Mouse (Mus musculus) heart, postnatal 25 days (tissue): ENCODE measurements around the gene Rhox2c. TPM values are rescaled to one million over a fixed set of nuclear protein-coding genes. Genes with fewer than 3 reads are reported as not detected.
"Not testable (repeated sequence)": the region's sequence is repeated elsewhere in the genome, so short reads cannot be mapped to it uniquely, and the experiment has no call there.

Experiments used
- DNase-seq: peaks from one replicate; pipeline ENCODE4 v3.0.0; 2022; ENCODE audit warnings: low spot score
- intact Hi-C: fragments of 180-260 bp; cut with DNase I; formaldehyde crosslinking; loops from one replicate; pipeline ENCODE4 v1.15.1; 2025
- total RNA-seq, 2 experiments: library from RNA; stranded (reverse); gene quantifications; 2 replicates each; pipeline ENCODE4 v1.2.3; 2021

Rhox2c gene
- not detected for total RNA-seq

GRCm38 (mm10) chrX:37453380-37453779 is at the start of gene Rhox2c:
Gene Rhox2c, plus strand, starts transcription at chrX:37453680.
- intact Hi-C loops, DNase-seq: not testable (repeated sequence)

- intact Hi-C loops, DNase-seq: not testable (repeated sequence)
These were observed 41.7 kb upstream of the Rhox2c start, which contains the start of gene Rhox2b for GRCm38 (mm10) chrX:37411767-37412166. Gene Rhox2b, plus strand, starts transcription at chrX:37412067.

- intact Hi-C loops, DNase-seq: not testable (repeated sequence)
These were observed 21.3 kb upstream of the Rhox2c start, which contains the start of gene Rhox4b for GRCm38 (mm10) chrX:37432194-37432593. Gene Rhox4b, plus strand, starts transcription at chrX:37432494.

- intact Hi-C loops, DNase-seq: not testable (repeated sequence)
These were observed 4.8 kb downstream of the Rhox2c start, which contains the start of gene Rhox3c for GRCm38 (mm10) chrX:37458285-37458684. Gene Rhox3c, plus strand, starts transcription at chrX:37458585.

GRCm38 (mm10) chrX:37480037-37480436 is 26.6 kb downstream of the Rhox2c start, which contains the start of gene Rhox4c:
Gene Rhox4c, plus strand, starts transcription at chrX:37480337.
- DNase-seq, intact Hi-C loops: not testable (repeated sequence)

- DNase-seq, intact Hi-C loops: not testable (repeated sequence)
These were observed 60.6 kb downstream of the Rhox2c start, which contains the start of gene Rhox4d for GRCm38 (mm10) chrX:37514059-37514458. Gene Rhox4d, plus strand, starts transcription at chrX:37514359.

Other genes with a start within 250 kb of the Rhox2c start
- gene Gm9, start 242.6 kb upstream of the Rhox2c start, total RNA-seq: not detected
- not detected for gene Rhox1, start 231.4 kb upstream of the Rhox2c start, total RNA-seq
- not detected for gene Rhox2a, start 208.7 kb upstream of the Rhox2c start, total RNA-seq
- not detected for gene Rhox3a, start 203.8 kb upstream of the Rhox2c start, total RNA-seq
- gene Rhox4a, start 188.3 kb upstream of the Rhox2c start, total RNA-seq: not detected
- gene Rhox3a2, start 73.7 kb upstream of the Rhox2c start, total RNA-seq: not detected
- gene Rhox4a2, start 62.8 kb upstream of the Rhox2c start, total RNA-seq: not detected
- gene Rhox2b, start 41.6 kb upstream of the Rhox2c start, total RNA-seq: not detected
- gene Rhox4b, start 21.2 kb upstream of the Rhox2c start, total RNA-seq: not detected
- gene Rhox3c, start 4.9 kb downstream of the Rhox2c start, total RNA-seq: not detected
- not detected for gene Rhox4c, start 26.7 kb downstream of the Rhox2c start, total RNA-seq
- not detected for gene Rhox2d, start 39.7 kb downstream of the Rhox2c start, total RNA-seq
- not detected for gene Rhox4d, start 60.7 kb downstream of the Rhox2c start, total RNA-seq
- not detected for gene Rhox2e, start 76.8 kb downstream of the Rhox2c start, total RNA-seq
- gene Rhox3e, start 88.3 kb downstream of the Rhox2c start, total RNA-seq: not detected
- not detected for gene Rhox4e, start 103.7 kb downstream of the Rhox2c start, total RNA-seq
- gene Rhox2f, start 117.7 kb downstream of the Rhox2c start, total RNA-seq: not detected
- gene Rhox3f, start 127.3 kb downstream of the Rhox2c start, total RNA-seq: not detected
- not detected for gene Rhox4f, start 154.0 kb downstream of the Rhox2c start, total RNA-seq
- not detected for gene Rhox3g, start 174.9 kb downstream of the Rhox2c start, total RNA-seq
- not detected for gene Rhox2g, start 189.8 kb downstream of the Rhox2c start, total RNA-seq
- not detected for gene Rhox4g, start 197.6 kb downstream of the Rhox2c start, total RNA-seq
- not detected for gene Rhox3h, start 215.1 kb downstream of the Rhox2c start, total RNA-seq
- not detected for gene Rhox2h, start 219.6 kb downstream of the Rhox2c start, total RNA-seq